Mouse (Mus musculus) common myeloid progenitor, adult 5-6 weeks (primary cell): ENCODE measurements around the gene Gbx1. TPM values are rescaled to one million over a fixed set of nuclear protein-coding genes. Genes with fewer than 3 reads are reported as not detected.

Experiments
- ATAC-seq: replicated peaks from 2 replicates; pipeline ENCODE4 v1.8.0; 2016; ENCODE audit warnings: low read depth, mild to moderate bottlenecking, moderate TSS enrichment, inconsistent platforms; ENCODE audit not compliant: poor library complexity, severe bottlenecking
- total RNA-seq: library from RNA; stranded (forward); fragments of 200-1000, 187-1606 nt; gene quantifications from 2 replicates; pipeline ENCODE4 v1.2.3, GENCODE M21; 2017

Gbx1 gene
- total RNA-seq, 1 experiment from 2014 or later: not detected

- ATAC-seq: no peak
These were observed 663 bp downstream of the Gbx1 start for GRCm38 (mm10) chr5:24526190-24526888.

GRCm38 (mm10) chr5:24525360-24526189 lies 1.4 kb downstream of the Gbx1 start:
- no peak for ATAC-seq

GRCm38 (mm10) chr5:24524522-24524921 lies 2.5 kb downstream of the Gbx1 start:
- ATAC-seq: peak; percentile 40; the same call in 1 of the 2 replicates

GRCm38 (mm10) chr5:24523806-24524205 lies 3.2 kb downstream of the Gbx1 start:
- ATAC-seq: no peak

GRCm38 (mm10) chr5:24521366-24521765 lies 5.6 kb downstream of the Gbx1 start:
- ATAC-seq: no peak

GRCm38 (mm10) chr5:24512271-24512670 lies 14.7 kb downstream of the Gbx1 start:
- no peak for ATAC-seq

GRCm38 (mm10) chr5:24510635-24511034 lies 16.4 kb downstream of the Gbx1 start:
- ATAC-seq: 0 out of 2 replicates have a peak, but pooled peaks have one; percentile 36

GRCm38 (mm10) chr5:24508406-24508805 lies 18.6 kb downstream of the Gbx1 start:
- no peak for ATAC-seq

GRCm38 (mm10) chr5:24505513-24505912 lies 21.5 kb downstream of the Gbx1 start:
- peak; percentile 95 for ATAC-seq

- no peak for ATAC-seq
These were observed 24.2 kb downstream of the Gbx1 start for GRCm38 (mm10) chr5:24502786-24503185.

- ATAC-seq: no peak
These were observed 26.2 kb downstream of the Gbx1 start for GRCm38 (mm10) chr5:24500851-24501250.

- no peak for ATAC-seq
These were observed 27.9 kb downstream of the Gbx1 start for GRCm38 (mm10) chr5:24499113-24499512.

GRCm38 (mm10) chr5:24497526-24497925 lies 29.5 kb downstream of the Gbx1 start:
- no peak for ATAC-seq

- no peak for ATAC-seq
These were observed 30.2 kb downstream of the Gbx1 start for GRCm38 (mm10) chr5:24496756-24497155.

- no peak for ATAC-seq
These were observed 32.0 kb downstream of the Gbx1 start for GRCm38 (mm10) chr5:24495019-24495418.

GRCm38 (mm10) chr5:24492546-24493285 lies 34.3 kb downstream of the Gbx1 start:
- no peak for ATAC-seq

- no peak for ATAC-seq
These were observed 36.5 kb downstream of the Gbx1 start for GRCm38 (mm10) chr5:24490413-24490920.

GRCm38 (mm10) chr5:24486738-24487137 lies 40.3 kb downstream of the Gbx1 start:
- no peak for ATAC-seq

- peak; percentile 69 for ATAC-seq
These were observed 40.9 kb downstream of the Gbx1 start for GRCm38 (mm10) chr5:24486097-24486496.

GRCm38 (mm10) chr5:24484963-24485362 lies 42.0 kb downstream of the Gbx1 start:
- ATAC-seq: no peak
